In genomic region chr7:27928818-27929695, GRCm38 (mm10) we compare ENCODE assay signal across 8 mouse cellular contexts. TPM values are rescaled to one million over a fixed set of nuclear protein-coding genes. Genes with fewer than 3 reads are reported as not detected.
A peak's percentile ranks its signal among the peaks of the same experiment; 100 is the strongest.
DNase-seq lines count a peak whose midpoint lies in the region; ATAC-seq and TF ChIP-seq lines count a peak whose summit lies in the region.

Gene Zfp974, minus strand, starts transcription at chr7:27929460.

- 4% methylated on average over 40 of the region's 40 CpGs for WGBS in heart, embryonic 13.5 days
- WGBS in kidney, postnatal 0 days, result 4% methylated on average over 40 of the region's 40 CpGs
- 7% methylated on average over 40 of the region's 40 CpGs for WGBS in liver, embryonic 16.5 days (ENCODE audit: insufficient replicate concordance)
- WGBS in neural tube, embryonic 13.5 days, result 5% methylated on average over 40 of the region's 40 CpGs

- TF ChIP-seq POLR2A in bone marrow macrophage, adult 2 months (IDR thresholded peaks at IDR 0.05; ENCODE audit: borderline replicate concordance, low read depth, low read length), result no peak
- peak; percentile 64 for TF ChIP-seq POLR2A in embryonic fibroblast, embryonic 13.5 days (IDR thresholded peaks at IDR 0.05; ENCODE audit: low read depth, low read length)

- H3K9ac ChIP-seq in heart, embryonic 13.5 days, result peak within 1 kb of the TSS; percentile 90
- H3K9ac ChIP-seq in kidney, postnatal 0 days (ENCODE audit: low read depth, low read length), result peak within 1 kb of the TSS; percentile 84
- H3K9ac ChIP-seq in liver, embryonic 16.5 days (ENCODE audit: low read depth, low read length), result peak within 1 kb of the TSS; percentile 62
- H3K9ac ChIP-seq in neural tube, embryonic 13.5 days, result peak within 1 kb of the TSS; percentile 88

- no peaks in the 10 kb centered on the region for H3K9me3 ChIP-seq in heart, embryonic 13.5 days
- no peaks in the 10 kb centered on the region for H3K9me3 ChIP-seq in kidney, postnatal 0 days (replicated peaks; ENCODE audit: low read length)
- H3K9me3 ChIP-seq in liver, embryonic 16.5 days (replicated peaks; ENCODE audit: control insufficient read depth, low read length), result no peaks in the 10 kb centered on the region
- H3K9me3 ChIP-seq in neural tube, embryonic 13.5 days, result no peaks in the 10 kb centered on the region

- no peak within 1 kb of the TSS; the same call in 1 of the 2 replicates for H3K27ac ChIP-seq in bone marrow macrophage, adult 2 months (ENCODE audit: insufficient read depth, low read depth, low read length)
- H3K27ac ChIP-seq in embryonic fibroblast, embryonic 13.5 days (ENCODE audit: insufficient read depth, low read length), result no peak within 1 kb of the TSS
- peak within 1 kb of the TSS; percentile 58 for H3K27ac ChIP-seq in heart, embryonic 13.5 days (replicated peaks)
- H3K27ac ChIP-seq in kidney, postnatal 0 days, result peak within 1 kb of the TSS; percentile 54; the same call in 1 of the 2 replicates
- H3K27ac ChIP-seq in liver, embryonic 16.5 days (ENCODE audit: low read length), result no peak within 1 kb of the TSS
- H3K27ac ChIP-seq in neural tube, embryonic 13.5 days (replicated peaks), result peak within 1 kb of the TSS; percentile 75

- H3K36me3 ChIP-seq in heart, embryonic 13.5 days, result peaks cover 16% of the 10 kb centered on the region
- H3K36me3 ChIP-seq in kidney, postnatal 0 days (ENCODE audit: insufficient read depth, low read length), result no peaks in the 10 kb centered on the region
- H3K36me3 ChIP-seq in liver, embryonic 16.5 days (ENCODE audit: control insufficient read depth, insufficient read depth), result no peaks in the 10 kb centered on the region
- H3K36me3 ChIP-seq in neural tube, embryonic 13.5 days, result peaks cover 19% of the 10 kb centered on the region

- H3K4me1 ChIP-seq in bone marrow macrophage, adult 2 months (ENCODE audit: control insufficient read depth, insufficient read depth, low read length), result peaks cover 13% of the 10 kb centered on the region
- H3K4me1 ChIP-seq in embryonic fibroblast, embryonic 13.5 days (ENCODE audit: control insufficient read depth, insufficient read depth, low read length), result no peaks in the 10 kb centered on the region
- H3K4me1 ChIP-seq in heart, embryonic 13.5 days, result peaks cover 13% of the 10 kb centered on the region
- 0 out of 2 replicates have a peak, but pooled peaks cover 6% of the 10 kb centered on the region for H3K4me1 ChIP-seq in kidney, postnatal 0 days (replicated peaks; ENCODE audit: insufficient read depth, low read length)
- no peaks in the 10 kb centered on the region; the same call in 1 of the 2 replicates for H3K4me1 ChIP-seq in liver, embryonic 16.5 days (ENCODE audit: control insufficient read depth, low read depth, low read length)
- H3K4me1 ChIP-seq in neural tube, embryonic 13.5 days (replicated peaks), result peaks cover 17% of the 10 kb centered on the region

- peak; percentile 91 for DNase-seq in kidney, postnatal 0 days (ENCODE audit: low spot score)
- DNase-seq in telencephalon, adult 2 months (ENCODE audit: low read depth, low spot score), result peak; percentile 79

- peak within 1 kb of the TSS; percentile 92 for H3K4me3 ChIP-seq in bone marrow macrophage, adult 2 months (ENCODE audit: insufficient read depth, low read length)
- H3K4me3 ChIP-seq in embryonic fibroblast, embryonic 13.5 days (ENCODE audit: insufficient read depth, low read length), result peak within 1 kb of the TSS; percentile 75
- H3K4me3 ChIP-seq in heart, embryonic 13.5 days, result peak within 1 kb of the TSS; percentile 78
- peak within 1 kb of the TSS; percentile 80 for H3K4me3 ChIP-seq in kidney, postnatal 0 days (replicated peaks; ENCODE audit: low read depth, low read length)
- H3K4me3 ChIP-seq in liver, embryonic 16.5 days (ENCODE audit: low read depth, low read length), result peak within 1 kb of the TSS; percentile 64
- H3K4me3 ChIP-seq in neural tube, embryonic 13.5 days, result peak within 1 kb of the TSS; percentile 69

- H3K4me2 ChIP-seq in heart, embryonic 13.5 days, result peak within 1 kb of the TSS; percentile 83
- peak within 1 kb of the TSS; percentile 78 for H3K4me2 ChIP-seq in kidney, postnatal 0 days (ENCODE audit: low read length)
- H3K4me2 ChIP-seq in liver, embryonic 16.5 days (ENCODE audit: low read depth, low read length), result peak within 1 kb of the TSS; percentile 69
- peak within 1 kb of the TSS; percentile 91 for H3K4me2 ChIP-seq in neural tube, embryonic 13.5 days

- ATAC-seq in CD4-positive, CD25-positive, alpha-beta regulatory T cell, adult 4 months, result peak; percentile 76
- ATAC-seq in heart, embryonic 13.5 days (ENCODE audit: extremely low read depth, insufficient number of reproducible peaks, low FRiP score, low TSS enrichment), result no peak
- ATAC-seq in kidney, postnatal 0 days (replicated peaks; ENCODE audit: low FRiP score, low read depth), result peak; percentile 82
- ATAC-seq in liver, embryonic 16.5 days (ENCODE audit: low read depth), result peak; percentile 65; the same call in 1 of the 2 replicates
- ATAC-seq in neural tube, embryonic 13.5 days (ENCODE audit: low read depth), result peak; percentile 93

- no peaks in the 10 kb centered on the region for H3K27me3 ChIP-seq in heart, embryonic 13.5 days (replicated peaks)
- H3K27me3 ChIP-seq in kidney, postnatal 0 days (ENCODE audit: insufficient read depth, low read length), result no peaks in the 10 kb centered on the region
- H3K27me3 ChIP-seq in liver, embryonic 16.5 days (ENCODE audit: control insufficient read depth, insufficient read depth, low read depth, low read length), result no peaks in the 10 kb centered on the region
- H3K27me3 ChIP-seq in neural tube, embryonic 13.5 days, result no peaks in the 10 kb centered on the region

- TF ChIP-seq CTCF in bone marrow macrophage, adult 2 months (IDR thresholded peaks at IDR 0.05; ENCODE audit: low read depth, low read length), result no peak
- no peak for TF ChIP-seq CTCF in embryonic fibroblast, embryonic 13.5 days (IDR thresholded peaks at IDR 0.05; ENCODE audit: borderline replicate concordance, insufficient read depth, low read length)
- TF ChIP-seq CTCF in kidney, postnatal 0 days (IDR thresholded peaks at IDR 0.05; ENCODE audit: low read depth), result 0 out of 2 replicates have a peak, but pooled peaks have one; percentile 10

RNA-seq across cellular contexts. Expression of gene Zfp974, which starts in this region (rescaled TPM):
- 10 to 100 TPM in 1 of 2 experiments, 1 to 10 TPM in 1; 8.3 to 10.0 TPM for polyA plus RNA-seq in CD4-positive, CD25-positive, alpha-beta regulatory T cell, adult 4 months (2017; shearing (Covaris generic))
- 8.4 and 9.4 TPM in 2 replicates for polyA plus RNA-seq in bone marrow macrophage, adult 2 months (2012; ENCODE audit: insufficient read depth, insufficient read length, missing spikeins)
- 8.4 and 11.1 TPM in 2 replicates for polyA plus RNA-seq in embryonic fibroblast, embryonic 13.5 days (2011; ENCODE audit: insufficient read length, low read depth, missing spikeins)
- polyA plus RNA-seq in heart, embryonic 13.5 days (2015; fragmentation: Nextera tagmentation; extraction: Ambion mirVana), result 5.5 and 6.9 TPM in 2 replicates
- polyA plus RNA-seq in kidney, postnatal 0 days (2015; fragmentation: Nextera tagmentation; extraction: Ambion mirVana), result 5.4 and 5.8 TPM in 2 replicates
- 1.2 and 1.5 TPM in 2 replicates for polyA plus RNA-seq in liver, embryonic 16.5 days (2015; fragmentation: Nextera tagmentation; extraction: Ambion mirVana)
- polyA plus RNA-seq in neural tube, embryonic 13.5 days (2015; fragmentation: Nextera tagmentation; extraction: Ambion mirVana), result 15.0 and 16.1 TPM in 2 replicates

Comparison
In these comparisons a context has a peak if more than half of its experiments do, and no peak if none do; other contexts are left out.
1. H3K27ac ChIP-seq: peak in heart, embryonic 13.5 days (single experiment), kidney, postnatal 0 days (single experiment) and neural tube, embryonic 13.5 days (single experiment); none in bone marrow macrophage, adult 2 months (single experiment), embryonic fibroblast, embryonic 13.5 days (single experiment) and liver, embryonic 16.5 days (single experiment).
2. Peak in every context shown above with its lines, with median percentiles within 50 percentile points of each other: H3K4me3 ChIP-seq, H3K4me2 ChIP-seq and H3K9ac ChIP-seq.